Mouse (Mus musculus): ENCODE measurements at regions not wholly inside any gene's neighbourhood (a gene's known extent, or its start where the extent isn't known, plus 50 kb on each side); places are given as distances from the start of the nearest gene placed in this dataset.

GRCm38 (mm10) chr2:143305747-143306570, 227.7 kb downstream of the Otor start:
- peak in 1 of 2 experiments; percentile 28 for DNase-seq

GRCm38 (mm10) chr2:143306571-143306925, 228.3 kb downstream of the Otor start:
- DNase-seq, result no peak

- no peak for DNase-seq
Observed at GRCm38 (mm10) chr2:143325486-143325885, 220.5 kb upstream of the Pcsk2 start.

GRCm38 (mm10) chr2:143332071-143332470, 213.9 kb upstream of the Pcsk2 start:
- DNase-seq, result no peak

- no peak for DNase-seq
Observed at GRCm38 (mm10) chr2:143340364-143340763, 205.6 kb upstream of the Pcsk2 start.

GRCm38 (mm10) chr2:143364193-143364592, 181.8 kb upstream of the Pcsk2 start:
- no peak for DNase-seq

GRCm38 (mm10) chr2:143365976-143366375, 180.0 kb upstream of the Pcsk2 start:
- no peak for DNase-seq
